Mouse (Mus musculus) G1E (cell line): ENCODE results near the gene Nrbf2.

Experiments used
- CTCF ChIP-seq: IDR thresholded peaks from 2 replicates; pipeline ENCODE4 v1.5.1; 2012; ENCODE audit warnings: low read depth, low read length, inconsistent platforms, mixed read lengths
- GATA1 ChIP-seq: IDR thresholded peaks from 2 replicates; pipeline ENCODE4 v1.6.1; 2012; ENCODE audit warnings: borderline replicate concordance, low read length, inconsistent platforms, mixed read lengths
- POLR2AphosphoS5 ChIP-seq: IDR thresholded peaks from 2 replicates; pipeline ENCODE4 v1.6.1; 2012; ENCODE audit warnings: low read depth, low read length, inconsistent platforms; ENCODE audit not compliant: insufficient replicate concordance
- TAL1 ChIP-seq: conservative IDR thresholded peaks from 2 replicates; pipeline ENCODE4 v1.6.1; 2012; ENCODE audit warnings: low read depth, low read length, inconsistent platforms, mixed read lengths

DNA sequence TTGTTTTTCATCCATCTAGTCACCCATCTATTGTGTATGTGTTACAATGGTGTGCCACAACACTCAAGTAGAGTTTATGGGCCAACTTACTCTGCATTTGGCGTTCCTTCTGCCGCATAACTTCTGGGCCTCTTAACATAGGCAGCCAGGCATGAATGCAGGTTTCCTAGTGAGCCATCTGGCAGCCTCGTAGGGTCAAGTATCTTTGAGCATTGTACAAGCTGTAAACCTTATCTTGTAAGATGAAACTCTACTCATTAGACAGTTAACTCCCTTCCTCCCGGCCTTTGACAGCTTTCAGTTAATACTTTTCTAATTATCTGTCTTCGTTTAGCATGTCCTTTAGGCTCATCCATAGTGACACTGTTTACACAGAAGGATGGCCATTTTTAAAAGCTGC lies 63.8 kb downstream of the Nrbf2 start:
- no peak for TF ChIP-seq POLR2AphosphoS5
- no peak for TF ChIP-seq CTCF
- TF ChIP-seq GATA1, result no peak
- TF ChIP-seq TAL1, result no peak
